Mouse (Mus musculus) embryonic facial prominence, embryonic 14.5 days (tissue): ENCODE measurements around the gene Dpp4. TPM values are rescaled to one million over a fixed set of nuclear protein-coding genes. Genes with fewer than 3 reads are reported as not detected.

ENCODE experiments used
- ATAC-seq: fragments of 200-750 bp; cut with Nextera tagmentation; 2 replicates; pipeline ENCODE4 v1.8.0; 2017; ENCODE audit warnings: low read depth, moderate number of reproducible peaks, moderate TSS enrichment
- DNase-seq: peaks from one replicate; pipeline ENCODE4 v3.0.0-alpha.2; 2015; ENCODE audit warnings: low spot score
- H3K27ac ChIP-seq: fragments of 300-500 bp; sonication (generic); replicated peaks from 2 replicates; pipeline ENCODE4 v1.5.1; 2014; ENCODE audit warnings: low read depth, mild to moderate bottlenecking, low read length, moderate library complexity
- H3K27me3 ChIP-seq: fragments of 300-500 bp; sonication (generic); replicated peaks from 2 replicates; pipeline ENCODE4 v1.6.1; 2014; ENCODE audit warnings: low read length; ENCODE audit not compliant: control insufficient read depth, insufficient read depth
- H3K36me3 ChIP-seq: fragments of 300-500 bp; sonication (generic); 2 replicates; pipeline ENCODE4 v1.6.1; 2014; ENCODE audit warnings: low read length, mixed read lengths; ENCODE audit not compliant: control insufficient read depth, insufficient read depth
- H3K4me1 ChIP-seq: fragments of 300-500 bp; sonication (generic); 2 replicates; pipeline ENCODE4 v1.6.1; 2014; ENCODE audit warnings: antibody characterized with exemption, low read length; ENCODE audit not compliant: control insufficient read depth, insufficient read depth
- H3K4me2 ChIP-seq: fragments of 300-500 bp; sonication (generic); 2 replicates; pipeline ENCODE4 v1.6.1; 2014; ENCODE audit warnings: low read depth, mild to moderate bottlenecking, low read length, moderate library complexity, mixed read lengths
- H3K4me3 ChIP-seq: fragments of 300-500 bp; sonication (generic); 2 replicates; pipeline ENCODE4 v1.5.1; 2014; ENCODE audit warnings: low read depth, mild to moderate bottlenecking, low read length
- H3K9ac ChIP-seq: fragments of 300-500 bp; sonication (generic); 2 replicates; pipeline ENCODE4 v1.6.1; 2014; ENCODE audit warnings: low read depth, mild to moderate bottlenecking, low read length, moderate library complexity, mixed read lengths
- H3K9me3 ChIP-seq: fragments of 300-500 bp; sonication (generic); 2 replicates; pipeline ENCODE4 v1.6.1; 2016; ENCODE audit warnings: low read length; ENCODE audit not compliant: control insufficient read depth
- WGBS: fragments of 180-500 bp; shearing (Covaris S2); extraction: QIAGEN DNeasy Blood & Tissue Kit; methylation state at CpG from one replicate; pipeline ENCODE4 v1.1.7; 2014; 5-methylcytosine and 5-hydroxymethylcytosine counted together
- polyA plus RNA-seq: library from polyadenylated mRNA; unstranded; fragments of >200 nt; fragmentation: Nextera tagmentation; extraction: Ambion mirVana; gene quantifications from 2 replicates; pipeline ENCODE4 v1.2.1, GENCODE M21; 2014

The Dpp4 gene
- polyA plus RNA-seq = 9.0 and 9.7 TPM in 2 replicates

DNA sequence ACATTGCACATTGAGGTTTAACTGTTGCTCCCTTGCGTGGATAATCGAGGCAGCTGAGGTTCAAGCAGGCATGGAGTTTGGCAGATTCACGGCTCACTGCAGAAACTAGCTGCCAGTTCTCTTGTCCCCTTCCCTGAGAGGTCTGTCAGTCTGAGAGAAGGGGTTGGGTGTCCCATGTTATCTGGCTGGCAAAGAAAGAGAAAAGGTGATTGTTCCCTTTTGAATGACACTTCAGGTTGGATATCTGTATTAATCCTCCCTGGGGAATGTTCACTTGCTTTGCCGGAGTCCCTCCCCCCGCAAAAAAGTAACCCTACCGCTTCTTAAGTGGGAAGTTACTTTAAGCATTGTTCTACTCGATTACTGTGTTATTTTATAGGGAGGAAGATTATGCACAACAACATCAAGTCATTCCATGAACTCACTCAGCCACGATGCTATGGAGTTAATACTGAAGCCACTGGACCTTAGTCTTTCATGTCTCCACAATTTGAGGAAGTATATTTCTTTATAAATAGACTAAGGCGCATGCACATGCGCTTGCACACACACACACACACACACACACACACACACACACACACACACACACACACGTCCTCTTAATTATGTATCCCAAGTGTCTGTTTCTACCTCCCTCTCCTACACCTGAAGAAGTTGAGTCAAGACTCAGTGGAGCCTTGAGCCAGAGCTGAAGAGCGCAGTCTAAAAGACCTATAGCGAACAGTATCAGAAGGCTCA, at the start of gene Dpp4:
Dpp4 (minus strand) TSS at position 151 of the 741 bp plus-strand sequence.
- Histone ChIP-seq H3K4me3 (peak within 1 kb of the TSS; percentile 43), H3K36me3 (no peaks in the 10 kb centered on the region), H3K4me1 (peaks cover 3% of the 10 kb centered on the region; the same call in 1 of the 2 replicates), H3K27me3 (peaks cover 14% of the 10 kb centered on the region), H3K9ac (peak within 1 kb of the TSS; percentile 59), H3K27ac (no peak within 1 kb of the TSS), H3K9me3 (no peaks in the 10 kb centered on the region), H3K4me2 (peak within 1 kb of the TSS; percentile 83)
- DNase-seq (no peak), ATAC-seq (no peak)
- 51% methylated on average over 13 of the region's 13 CpGs for WGBS

DNA sequence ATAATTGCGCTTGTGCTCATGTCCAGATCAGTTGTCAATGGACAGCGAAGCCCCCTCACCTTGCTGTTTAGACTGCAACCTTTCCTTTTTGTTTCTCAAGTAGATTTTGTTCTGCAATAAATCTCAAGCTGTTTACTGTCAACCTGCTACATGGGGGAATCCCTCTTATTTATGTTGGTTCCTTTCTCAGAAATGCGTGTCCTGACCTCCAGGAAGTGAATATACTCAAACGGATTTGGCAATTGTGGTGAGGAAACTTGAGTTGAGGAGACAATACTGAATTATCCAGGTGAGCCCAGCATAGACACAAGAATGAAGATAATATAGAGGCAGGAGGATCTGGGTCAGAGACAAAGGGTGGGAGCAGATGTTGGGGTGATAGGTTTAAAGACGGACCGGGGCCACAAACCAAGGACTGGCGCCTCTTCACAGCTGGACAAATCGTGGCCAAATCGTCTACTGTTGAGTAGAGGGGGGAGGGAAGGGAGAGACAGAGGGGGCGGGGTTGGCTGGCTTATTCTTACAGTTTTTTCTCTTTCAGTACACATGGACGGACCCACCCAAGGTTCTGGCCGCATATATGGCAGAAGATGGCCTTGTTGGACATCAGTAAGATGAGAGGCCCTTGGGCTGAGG, 48.9 kb upstream of the Dpp4 start:
- Histone ChIP-seq H3K9me3 (no peaks in the 10 kb centered on the region), H3K9ac (no peak overlapping the region), H3K27ac (no peak overlapping the region), H3K4me1 (no peaks in the 10 kb centered on the region), H3K4me2 (no peak overlapping the region), H3K4me3 (no peak overlapping the region), H3K27me3 (no peaks in the 10 kb centered on the region), H3K36me3 (no peaks in the 10 kb centered on the region)
- ATAC-seq (no peak), DNase-seq (no peak)
- WGBS = 87% methylated on average over 12 of the region's 12 CpGs

DNA sequence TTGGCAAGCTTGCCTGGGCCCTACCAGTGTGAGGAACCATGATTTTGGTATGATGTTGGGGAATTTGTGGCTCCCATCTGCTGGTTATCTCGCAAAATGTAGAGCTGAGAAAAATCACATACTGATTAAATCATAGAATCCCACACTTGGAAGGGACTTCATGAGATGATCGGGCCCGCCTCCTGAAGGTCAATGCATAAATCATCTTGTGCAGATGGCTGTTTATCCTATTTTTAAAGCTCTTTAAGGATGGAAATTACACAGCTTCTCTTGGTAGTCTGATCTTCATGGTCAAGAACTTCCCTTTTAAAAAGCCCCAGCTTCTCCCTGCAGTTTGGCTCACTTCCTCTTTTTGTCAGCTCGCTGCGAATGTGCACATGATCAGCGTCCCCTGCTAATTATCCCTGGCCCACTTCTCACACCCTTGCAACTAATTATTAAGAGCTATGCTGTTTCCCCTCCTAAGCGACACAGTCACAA, 48.2 kb upstream of the Dpp4 start:
- Histone ChIP-seq H3K9ac (no peak overlapping the region), H3K4me2 (no peak overlapping the region), H3K27me3 (no peaks in the 10 kb centered on the region), H3K36me3 (no peaks in the 10 kb centered on the region), H3K27ac (no peak overlapping the region), H3K9me3 (no peaks in the 10 kb centered on the region), H3K4me3 (no peak overlapping the region), H3K4me1 (no peaks in the 10 kb centered on the region)
- ATAC-seq (no peak), DNase-seq (no peak)
- 80% methylated on average over 7 of the region's 7 CpGs for WGBS

DNA sequence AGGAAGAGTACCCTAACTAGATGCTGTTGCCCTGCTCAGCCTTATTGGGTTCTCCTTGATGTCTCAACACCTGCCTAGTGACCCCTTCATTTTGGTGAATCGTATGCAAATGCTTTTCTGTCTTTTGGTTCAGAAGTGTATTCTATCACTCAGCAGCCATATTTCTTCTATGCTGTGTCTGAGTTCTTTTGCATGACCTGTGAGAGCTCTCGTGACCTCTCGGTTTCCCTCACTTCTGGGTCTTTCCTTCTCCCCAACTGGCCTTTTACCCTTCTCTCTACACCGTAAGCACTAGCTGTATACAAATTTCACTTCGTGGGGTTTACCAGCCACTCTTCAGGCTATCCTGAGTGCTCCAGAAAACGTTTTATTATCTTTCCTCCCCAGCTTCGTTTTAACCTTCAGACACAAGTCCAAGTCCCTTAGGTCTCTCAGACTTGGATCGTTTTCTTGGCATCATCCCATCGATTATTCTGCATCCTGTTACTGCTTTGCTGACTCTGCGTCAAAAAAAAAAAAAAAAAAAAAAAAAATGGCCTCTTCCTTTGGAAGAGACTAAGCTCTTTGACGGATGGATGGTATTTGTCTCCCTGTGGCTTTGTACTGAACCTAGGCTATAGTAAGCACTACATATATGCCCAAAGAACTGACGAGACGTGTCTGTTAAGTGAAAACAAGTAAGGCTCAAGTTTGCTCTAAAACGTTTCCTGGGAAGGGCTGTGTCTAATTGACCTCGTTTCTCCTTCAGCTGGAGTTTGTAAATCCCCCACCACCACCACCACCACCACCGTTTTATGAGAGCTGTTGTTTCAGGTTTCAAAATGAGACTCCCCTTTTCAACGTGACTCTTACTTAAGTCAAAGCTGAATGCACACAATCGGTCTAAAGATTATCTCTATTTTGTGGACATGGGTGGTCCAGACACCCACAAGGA, 47.5 kb upstream of the Dpp4 start:
- no peaks in the 10 kb centered on the region for H3K36me3 ChIP-seq
- DNase-seq (peak; percentile 45), ATAC-seq (no peak)
- H3K4me1 ChIP-seq = no peaks in the 10 kb centered on the region
- no peak overlapping the region for H3K27ac ChIP-seq
- H3K4me2 ChIP-seq = no peak overlapping the region
- 54% methylated on average over 18 of the region's 18 CpGs for WGBS
- no peak overlapping the region for H3K4me3 ChIP-seq
- H3K9me3 ChIP-seq = no peaks in the 10 kb centered on the region
- H3K27me3 ChIP-seq = no peaks in the 10 kb centered on the region
- H3K9ac ChIP-seq = no peak overlapping the region

DNA sequence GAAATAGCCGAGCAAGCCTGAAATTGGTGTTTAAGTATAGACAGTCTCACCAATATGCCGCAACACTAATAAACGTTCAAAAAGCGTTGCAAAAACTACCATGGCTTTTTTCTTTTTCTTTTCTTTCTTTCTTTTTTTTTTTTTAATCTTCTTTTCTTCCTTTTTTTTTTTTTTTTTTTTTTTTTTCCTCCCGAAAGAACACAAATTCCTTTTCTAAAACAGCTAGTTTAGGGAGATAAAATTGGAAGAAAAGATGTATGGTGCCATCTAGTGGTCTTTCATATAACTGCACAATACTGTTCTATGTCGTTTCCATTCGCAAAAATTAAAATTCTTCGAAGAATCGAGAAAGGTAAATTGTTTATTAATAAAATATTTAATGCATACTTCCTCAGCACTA, 46.0 kb upstream of the Dpp4 start:
- DNase-seq = no peak
- WGBS = 37% methylated on average over 9 of the region's 9 CpGs
- H3K36me3 ChIP-seq = no peaks in the 10 kb centered on the region
- H3K9ac ChIP-seq = no peak overlapping the region
- H3K27ac ChIP-seq = no peak overlapping the region
- no peak for ATAC-seq
- H3K27me3 ChIP-seq = no peaks in the 10 kb centered on the region
- H3K4me3 ChIP-seq = no peak overlapping the region
- no peak overlapping the region for H3K4me2 ChIP-seq
- no peaks in the 10 kb centered on the region for H3K4me1 ChIP-seq
- H3K9me3 ChIP-seq = no peaks in the 10 kb centered on the region

DNA sequence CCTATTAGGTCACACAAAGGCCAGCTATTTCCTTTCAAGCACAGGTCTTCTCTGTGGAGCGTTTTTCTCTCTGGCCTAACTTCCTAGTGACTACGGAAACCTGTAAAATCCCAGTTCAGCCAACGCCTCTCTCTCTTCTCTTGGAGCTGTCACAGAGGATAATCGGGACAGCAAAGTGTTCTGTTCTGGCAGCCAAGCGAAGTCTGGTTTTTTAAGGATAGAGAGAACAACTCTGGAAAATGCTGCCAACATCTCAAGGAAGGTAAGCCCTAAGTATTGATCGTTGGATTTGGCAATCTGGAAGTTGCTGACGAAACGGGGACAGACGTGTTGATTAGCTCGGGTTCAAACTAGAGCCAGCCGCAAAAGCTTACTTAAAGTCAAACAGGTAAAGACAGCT, 43.0 kb upstream of the Dpp4 start:
- DNase-seq = no peak
- no peaks in the 10 kb centered on the region for H3K27me3 ChIP-seq
- ATAC-seq = no peak
- no peaks in the 10 kb centered on the region for H3K36me3 ChIP-seq
- H3K9ac ChIP-seq = no peak overlapping the region
- WGBS = 85% methylated on average over 11 of the region's 11 CpGs
- H3K9me3 ChIP-seq = no peaks in the 10 kb centered on the region
- H3K27ac ChIP-seq = no peak overlapping the region
- H3K4me3 ChIP-seq = no peak overlapping the region
- no peaks in the 10 kb centered on the region for H3K4me1 ChIP-seq
- H3K4me2 ChIP-seq = no peak overlapping the region

DNA sequence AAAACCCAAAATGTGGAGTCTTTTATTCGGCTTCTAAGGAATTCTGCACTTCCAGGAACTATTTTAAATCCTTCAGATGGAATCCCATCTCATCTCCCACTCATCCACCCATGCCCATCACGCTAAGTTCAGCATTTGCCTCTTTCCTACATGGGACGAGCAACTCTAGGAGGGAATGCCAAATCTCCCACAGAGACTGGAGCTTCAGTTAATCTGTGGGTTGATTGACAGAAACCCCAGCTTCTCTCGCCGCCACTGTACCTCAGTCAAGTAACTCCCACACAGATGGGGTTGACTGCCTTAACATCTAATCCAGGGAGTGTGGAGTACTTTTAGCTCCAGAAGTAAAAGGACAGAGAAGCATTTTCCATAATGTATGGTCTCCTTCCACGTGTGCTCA, 42.0 kb upstream of the Dpp4 start:
- WGBS = 68% methylated on average over 6 of the region's 6 CpGs
- Histone ChIP-seq H3K36me3 (no peaks in the 10 kb centered on the region), H3K27ac (no peak overlapping the region), H3K9ac (no peak overlapping the region), H3K27me3 (no peaks in the 10 kb centered on the region), H3K9me3 (no peaks in the 10 kb centered on the region), H3K4me2 (no peak overlapping the region), H3K4me3 (no peak overlapping the region), H3K4me1 (no peaks in the 10 kb centered on the region)
- ATAC-seq = no peak
- no peak for DNase-seq

DNA sequence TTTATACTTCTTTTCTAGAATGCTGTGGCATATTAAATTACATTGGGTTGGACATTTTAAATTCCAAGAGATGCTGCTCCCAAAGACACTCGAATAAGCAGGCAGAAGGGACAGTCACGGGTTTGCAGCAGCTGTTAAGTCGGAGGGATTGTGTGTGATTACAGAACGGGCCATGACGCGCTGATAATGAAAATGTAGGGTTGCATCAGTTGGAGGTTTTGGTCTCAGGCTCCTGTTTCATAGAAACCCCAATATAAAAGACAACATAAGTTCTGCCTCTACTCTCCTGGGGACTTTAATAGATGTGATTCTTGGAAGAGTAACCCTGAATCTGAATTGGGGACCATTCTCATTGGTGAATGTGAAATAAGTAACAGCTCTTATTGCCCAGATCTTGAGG, 38.3 kb upstream of the Dpp4 start:
- Histone ChIP-seq H3K4me3 (no peak overlapping the region), H3K9ac (no peak overlapping the region), H3K27ac (no peak overlapping the region), H3K9me3 (no peaks in the 10 kb centered on the region), H3K27me3 (no peaks in the 10 kb centered on the region), H3K36me3 (no peaks in the 10 kb centered on the region), H3K4me2 (no peak overlapping the region), H3K4me1 (no peaks in the 10 kb centered on the region)
- no peak for DNase-seq
- ATAC-seq = no peak
- 68% methylated on average over 6 of the region's 6 CpGs for WGBS
